Mouse (Mus musculus) heart, embryonic 11.5 days (tissue): Measurements from ENCODE around the gene P4hb. TPM values are rescaled to one million over a fixed set of nuclear protein-coding genes. Genes with fewer than 3 reads are reported as not detected.
"Not testable (repeated sequence)": the region's sequence is repeated elsewhere in the genome, so short reads cannot be mapped to it uniquely, and the experiment has no call there.

Source experiments
- ATAC-seq: fragments of 200-750 bp; cut with Nextera tagmentation; replicated peaks from 2 replicates; pipeline ENCODE4 v1.8.0; 2017; ENCODE audit warnings: moderate library complexity; ENCODE audit not compliant: insufficient number of reproducible peaks, low FRiP score, low TSS enrichment
- H3K27ac ChIP-seq: fragments of 300-500 bp; sonication (generic); 2 replicates; pipeline ENCODE4 v1.5.1; 2014; ENCODE audit warnings: mild to moderate bottlenecking, low read depth, low read length
- H3K27me3 ChIP-seq: fragments of 300-500 bp; sonication (generic); 2 replicates; pipeline ENCODE4 v1.6.1; 2014; ENCODE audit warnings: mild to moderate bottlenecking, low read length, mixed read lengths; ENCODE audit not compliant: control insufficient read depth, insufficient read depth
- H3K36me3 ChIP-seq: fragments of 300-500 bp; sonication (generic); 2 replicates; pipeline ENCODE4 v1.6.1; 2014; ENCODE audit warnings: mild to moderate bottlenecking, low read length, moderate library complexity, mixed read lengths; ENCODE audit not compliant: control insufficient read depth, insufficient read depth
- H3K4me1 ChIP-seq: fragments of 300-500 bp; sonication (generic); 2 replicates; pipeline ENCODE4 v1.6.1; 2014; ENCODE audit warnings: low read length; ENCODE audit not compliant: control insufficient read depth, insufficient read depth
- H3K4me2 ChIP-seq: fragments of 300-500 bp; sonication (generic); 2 replicates; pipeline ENCODE4 v1.6.1; 2014; ENCODE audit warnings: mild to moderate bottlenecking, moderate library complexity
- H3K4me3 ChIP-seq: fragments of 300-500 bp; sonication (generic); 2 replicates; pipeline ENCODE4 v1.5.1; 2014; ENCODE audit warnings: low read depth, low read length
- H3K9ac ChIP-seq: fragments of 300-500 bp; sonication (generic); 2 replicates; pipeline ENCODE4 v1.6.1; 2014; ENCODE audit warnings: mild to moderate bottlenecking, low read depth, low read length, moderate library complexity
- H3K9me3 ChIP-seq: fragments of 300-500 bp; sonication (generic); replicated peaks from 2 replicates; pipeline ENCODE4 v1.6.1; 2016; ENCODE audit warnings: low read length; ENCODE audit not compliant: control insufficient read depth
- WGBS: fragments of 180-500 bp; shearing (Covaris S2); extraction: QIAGEN DNeasy Blood & Tissue Kit; methylation state at CpG from one replicate; pipeline ENCODE4 v1.1.7; 2014; ENCODE audit not compliant: insufficient replicate concordance; 5-methylcytosine and 5-hydroxymethylcytosine counted together
- polyA plus RNA-seq: library from polyadenylated mRNA; unstranded; fragments of >200 nt; fragmentation: Nextera tagmentation; extraction: Ambion mirVana; gene quantifications from 2 replicates; pipeline ENCODE4 v1.2.1, GENCODE M21; 2014

Gene P4hb
- polyA plus RNA-seq, 1 experiment from 2014 or later: 506 TPM

DNA sequence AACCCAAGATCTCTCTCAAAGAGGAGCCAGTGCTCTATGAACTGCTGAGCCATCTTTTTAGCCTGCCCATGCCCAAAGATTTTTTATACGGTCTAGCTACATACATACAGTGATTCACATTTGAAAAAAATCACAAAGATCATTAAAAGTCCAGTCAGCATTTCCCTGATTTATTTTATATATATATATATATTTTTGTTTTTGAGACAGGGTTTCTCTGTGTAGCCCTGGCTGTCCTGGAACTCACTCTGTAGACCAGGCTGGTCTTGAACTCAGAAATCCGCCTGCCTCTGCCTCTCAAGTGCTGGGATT is 9.9 kb upstream of the P4hb start:
- H3K27ac ChIP-seq, H3K4me2 ChIP-seq, ATAC-seq, H3K4me3 ChIP-seq, H3K27me3 ChIP-seq, H3K9me3 ChIP-seq, H3K9ac ChIP-seq: not testable (repeated sequence)
- 87% methylated on average over 2 of the region's 2 CpGs for WGBS
- H3K36me3 ChIP-seq: peaks cover 31% of the 10 kb centered on the region
- H3K4me1 ChIP-seq: peaks cover 25% of the 10 kb centered on the region

DNA sequence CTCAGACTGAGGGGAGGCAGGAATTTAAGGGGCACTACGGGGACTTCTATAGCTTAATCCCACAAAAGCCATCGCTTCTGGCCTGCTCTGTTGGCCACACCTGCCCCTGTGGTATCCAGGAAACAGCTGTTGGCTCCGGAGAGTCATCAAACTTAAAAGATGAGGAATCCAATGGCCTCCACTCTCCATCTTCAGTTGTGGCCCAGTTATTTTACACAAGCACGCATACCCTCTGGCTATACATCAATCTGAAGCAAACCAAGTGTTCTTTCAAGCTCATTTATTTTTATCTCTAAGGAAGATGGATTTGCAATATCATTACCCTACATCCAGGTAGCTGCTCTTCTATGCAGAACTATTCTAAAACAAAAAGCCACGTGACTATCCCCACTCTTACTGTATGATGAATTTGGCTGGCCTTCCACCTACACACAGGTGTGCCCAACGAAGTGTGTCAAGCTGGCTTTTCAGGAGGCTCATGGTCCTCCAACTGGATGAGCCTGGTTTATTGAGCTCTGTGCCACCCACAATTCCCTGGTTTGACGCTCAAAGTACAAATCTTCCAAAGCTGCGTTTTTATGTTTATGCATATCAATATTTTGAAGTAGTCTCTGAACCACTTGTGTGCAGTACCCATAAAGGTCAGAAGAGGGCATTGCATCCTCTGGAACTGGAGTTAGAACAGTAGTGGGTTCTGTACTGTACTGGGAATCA is 9.4 kb upstream of the P4hb start:
- Histone ChIP-seq H3K4me1 (peaks cover 25% of the 10 kb centered on the region), H3K27ac (peak overlapping the region; percentile 92), H3K36me3 (peaks cover 36% of the 10 kb centered on the region), H3K4me3 (peak overlapping the region; percentile 95), H3K9me3 (peaks cover 4% of the 10 kb centered on the region; the same call in 1 of the 2 replicates), H3K27me3 (no peaks in the 10 kb centered on the region), H3K4me2 (peak overlapping the region; percentile 96), H3K9ac (peak overlapping the region; percentile 96)
- no peak for ATAC-seq
- WGBS: 72% methylated on average over 8 of the region's 8 CpGs

DNA sequence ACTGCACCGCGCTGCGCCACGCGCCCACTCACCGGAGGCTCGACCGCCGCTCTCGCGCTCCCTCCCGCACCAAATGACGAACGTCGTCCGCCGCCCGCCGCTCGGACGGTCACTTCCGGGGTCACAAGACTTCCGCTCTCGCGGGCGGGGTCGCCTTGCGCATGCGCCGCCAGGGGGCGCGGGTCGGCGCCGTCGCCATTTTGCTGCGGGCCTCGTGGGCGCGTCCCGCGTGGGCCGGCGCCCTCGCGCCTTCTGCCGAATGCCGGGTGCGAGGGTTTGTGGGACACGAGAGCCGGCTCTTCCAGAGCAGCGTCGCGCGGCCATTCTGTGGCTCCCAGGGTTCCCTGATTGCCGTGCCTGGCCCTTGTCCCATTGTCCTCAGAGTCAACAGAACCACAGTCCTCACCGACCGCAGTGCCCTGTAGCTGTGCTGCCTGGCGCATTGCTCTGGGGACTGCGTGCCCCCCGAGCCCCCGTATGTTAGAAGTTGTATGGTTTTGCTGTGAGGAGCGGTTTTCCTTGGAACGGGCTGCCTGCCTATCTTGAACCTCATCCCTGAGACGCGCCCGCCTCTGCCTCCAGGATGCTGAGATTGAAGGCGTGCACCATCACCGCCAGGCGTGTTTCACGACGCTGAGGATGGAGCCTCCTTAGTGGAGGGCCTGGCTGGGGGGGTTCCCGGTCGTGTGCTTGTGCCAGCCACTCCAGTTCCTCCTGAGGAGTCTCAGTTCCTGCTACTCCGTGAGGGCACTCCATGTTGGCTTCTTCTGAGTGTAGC is 8.6 kb upstream of the P4hb start, which contains the start of gene Arhgdia:
Gene Arhgdia, minus strand, starts transcription at position 135 of the 778 bp plus-strand sequence.
- peaks cover 25% of the 10 kb centered on the region for H3K4me1 ChIP-seq
- peak; percentile 20; the same call in 1 of the 2 replicates for ATAC-seq
- no peaks in the 10 kb centered on the region for H3K27me3 ChIP-seq
- peak within 1 kb of the TSS; percentile 95 for H3K4me3 ChIP-seq
- H3K9me3 ChIP-seq: peaks cover 4% of the 10 kb centered on the region; the same call in 1 of the 2 replicates
- H3K9ac ChIP-seq: peak within 1 kb of the TSS; percentile 96
- H3K36me3 ChIP-seq: peaks cover 37% of the 10 kb centered on the region
- peak within 1 kb of the TSS; percentile 96 for H3K4me2 ChIP-seq
- peak within 1 kb of the TSS; percentile 92 for H3K27ac ChIP-seq
- 6% methylated on average over 47 of the region's 75 CpGs for WGBS

GRCm38 (mm10) chr11:120580871-120581331 is 7.8 kb upstream of the P4hb start:
- peaks cover 35% of the 10 kb centered on the region for H3K36me3 ChIP-seq
- peaks cover 25% of the 10 kb centered on the region for H3K4me1 ChIP-seq
- peak overlapping the region; percentile 96 for H3K9ac ChIP-seq
- peaks cover 4% of the 10 kb centered on the region; the same call in 1 of the 2 replicates for H3K9me3 ChIP-seq
- H3K27ac ChIP-seq: peak overlapping the region; percentile 92
- H3K27me3 ChIP-seq: no peaks in the 10 kb centered on the region
- peak overlapping the region; percentile 96 for H3K4me2 ChIP-seq
- under 1% methylated on average over 29 of the region's 44 CpGs for WGBS
- H3K4me3 ChIP-seq: peak overlapping the region; percentile 95
- ATAC-seq: peak; percentile 51

- Histone ChIP-seq H3K36me3 (peaks cover 32% of the 10 kb centered on the region), H3K9me3 (peaks cover 4% of the 10 kb centered on the region; the same call in 1 of the 2 replicates), H3K4me2 (peak overlapping the region; percentile 96), H3K27ac (peak overlapping the region; percentile 92), H3K4me3 (peak overlapping the region; percentile 95), H3K4me1 (peaks cover 25% of the 10 kb centered on the region), H3K9ac (peak overlapping the region; percentile 96), H3K27me3 (no peaks in the 10 kb centered on the region)
- no peak for ATAC-seq
- WGBS: 62% methylated on average over 7 of the region's 7 CpGs
These were observed 7.1 kb upstream of the P4hb start for GRCm38 (mm10) chr11:120580190-120580589.

GRCm38 (mm10) chr11:120579316-120580107 is 6.5 kb upstream of the P4hb start:
- peaks cover 30% of the 10 kb centered on the region for H3K36me3 ChIP-seq
- ATAC-seq: no peak
- 0 out of 2 replicates have a peak overlapping the region, but pooled peaks have one; percentile 36 for H3K9ac ChIP-seq
- H3K4me2 ChIP-seq: peak overlapping the region; percentile 96
- no peak overlapping the region for H3K27ac ChIP-seq
- peaks cover 4% of the 10 kb centered on the region; the same call in 1 of the 2 replicates for H3K9me3 ChIP-seq
- no peaks in the 10 kb centered on the region for H3K27me3 ChIP-seq
- 47% methylated on average over 15 of the region's 15 CpGs for WGBS
- H3K4me3 ChIP-seq: peak overlapping the region; percentile 95
- peaks cover 29% of the 10 kb centered on the region for H3K4me1 ChIP-seq

DNA sequence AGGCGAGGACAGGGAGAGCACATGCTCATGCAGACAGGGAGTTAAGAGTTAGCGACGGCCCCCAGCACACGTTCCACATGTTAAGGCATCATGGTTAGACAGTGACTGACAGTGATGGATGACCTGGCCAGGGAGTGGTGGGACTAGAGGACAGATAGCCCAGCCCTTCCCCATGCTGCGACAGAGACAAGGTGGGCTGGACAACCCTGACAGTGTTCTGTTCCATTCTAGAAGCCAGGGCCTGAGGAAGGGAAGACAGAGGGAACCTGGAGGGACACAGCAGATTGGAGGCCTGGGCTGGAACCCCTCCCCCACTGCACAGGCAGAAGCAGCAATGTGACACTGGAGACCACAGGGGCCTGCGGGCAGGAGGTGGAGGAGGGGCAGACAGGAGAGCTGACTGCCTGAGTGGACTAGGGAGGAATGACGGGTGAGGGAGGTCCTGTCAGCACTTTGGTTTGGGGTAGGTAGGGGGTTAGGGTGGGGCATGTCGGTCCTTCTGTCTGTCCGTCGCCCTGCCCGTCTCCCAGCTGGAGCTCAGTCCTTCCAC is 5.7 kb upstream of the P4hb start:
- H3K27ac ChIP-seq: no peak overlapping the region
- 0 out of 2 replicates have a peak overlapping the region, but pooled peaks have one; percentile 36 for H3K9ac ChIP-seq
- peaks cover under 1% of the 10 kb centered on the region; the same call in 1 of the 2 replicates for H3K9me3 ChIP-seq
- H3K4me2 ChIP-seq: no peak overlapping the region
- no peak for ATAC-seq
- H3K4me1 ChIP-seq: peaks cover 33% of the 10 kb centered on the region
- peaks cover 24% of the 10 kb centered on the region for H3K36me3 ChIP-seq
- 62% methylated on average over 11 of the region's 11 CpGs for WGBS
- no peaks in the 10 kb centered on the region for H3K27me3 ChIP-seq
- no peak overlapping the region for H3K4me3 ChIP-seq
